Mouse (Mus musculus): Measurements from ENCODE around the gene Siglec1. TPM values are rescaled to one million over a fixed set of nuclear protein-coding genes. Genes with fewer than 3 reads are reported as not detected.

The Siglec1 gene
- polyA plus RNA-seq, 1 experiment from 2014 or later, result 0.70 TPM

GRCm38 (mm10) chr2:131059781-131060540 is 26.6 kb downstream of the Siglec1 start:
- WGBS, result 44% methylated on average over 9 of the region's 9 CpGs
- peak; percentile 54 for DNase-seq (ENCODE audit: low spot score)
- no peaks in the 10 kb centered on the region for H3K36me3 ChIP-seq (ENCODE audit: control insufficient read depth, insufficient read depth, low read length)
- no peaks in the 10 kb centered on the region for H3K9me3 ChIP-seq (ENCODE audit: control insufficient read depth, low read length)
- peak overlapping the region; percentile 8; the same call in 1 of the 2 replicates for H3K9ac ChIP-seq (ENCODE audit: low read depth, low read length)
- H3K27me3 ChIP-seq (replicated peaks; ENCODE audit: control insufficient read depth, insufficient read depth, low read length), result peaks cover 25% of the 10 kb centered on the region
- peaks cover 42% of the 10 kb centered on the region for H3K4me1 ChIP-seq (ENCODE audit: control insufficient read depth, insufficient read depth, low read length)
- H3K4me3 ChIP-seq (ENCODE audit: low read depth, low read length), result no peak overlapping the region
- peak overlapping the region; percentile 78 for H3K27ac ChIP-seq (replicated peaks; ENCODE audit: low read depth, low read length)
- no peak overlapping the region for H3K4me2 ChIP-seq (ENCODE audit: low read depth, low read length)
- no peak for ATAC-seq (ENCODE audit: low read depth)

- Histone ChIP-seq H3K27ac (replicated peaks; ENCODE audit: low read depth, low read length) (peak overlapping the region; percentile 78), H3K4me3 (ENCODE audit: low read depth, low read length) (no peak overlapping the region), H3K4me2 (ENCODE audit: low read depth, low read length) (no peak overlapping the region), H3K27me3 (replicated peaks; ENCODE audit: control insufficient read depth, insufficient read depth, low read length) (peaks cover 31% of the 10 kb centered on the region), H3K36me3 (ENCODE audit: control insufficient read depth, insufficient read depth, low read length) (no peaks in the 10 kb centered on the region), H3K9me3 (ENCODE audit: control insufficient read depth, low read length) (no peaks in the 10 kb centered on the region), H3K4me1 (ENCODE audit: control insufficient read depth, insufficient read depth, low read length) (peaks cover 45% of the 10 kb centered on the region), H3K9ac (ENCODE audit: low read depth, low read length) (no peak overlapping the region)
- peak; percentile 74 for DNase-seq (ENCODE audit: low spot score)
- WGBS, result 31% methylated on average over 1 of the region's 1 CpGs
- no peak for ATAC-seq (ENCODE audit: low read depth)
These were observed 27.2 kb downstream of the Siglec1 start for GRCm38 (mm10) chr2:131059377-131059776.

GRCm38 (mm10) chr2:131058672-131059071 is 27.9 kb downstream of the Siglec1 start:
- no peaks in the 10 kb centered on the region for H3K9me3 ChIP-seq (ENCODE audit: control insufficient read depth, low read length)
- H3K4me3 ChIP-seq (ENCODE audit: low read depth, low read length), result no peak overlapping the region
- DNase-seq (ENCODE audit: low spot score) (no peak), ATAC-seq (ENCODE audit: low read depth) (no peak)
- H3K27ac ChIP-seq (replicated peaks; ENCODE audit: low read depth, low read length), result no peak overlapping the region
- H3K4me2 ChIP-seq (ENCODE audit: low read depth, low read length), result no peak overlapping the region
- no peaks in the 10 kb centered on the region for H3K36me3 ChIP-seq (ENCODE audit: control insufficient read depth, insufficient read depth, low read length)
- peaks cover 49% of the 10 kb centered on the region for H3K4me1 ChIP-seq (ENCODE audit: control insufficient read depth, insufficient read depth, low read length)
- H3K9ac ChIP-seq (ENCODE audit: low read depth, low read length), result no peak overlapping the region
- H3K27me3 ChIP-seq (replicated peaks; ENCODE audit: control insufficient read depth, insufficient read depth, low read length), result peaks cover 35% of the 10 kb centered on the region
- 92% methylated on average over 8 of the region's 8 CpGs for WGBS

GRCm38 (mm10) chr2:131056191-131056590 is 30.4 kb downstream of the Siglec1 start:
- Histone ChIP-seq H3K9me3 (ENCODE audit: control insufficient read depth, low read length) (no peaks in the 10 kb centered on the region), H3K4me3 (ENCODE audit: low read depth, low read length) (no peak overlapping the region), H3K4me2 (ENCODE audit: low read depth, low read length) (peak overlapping the region; percentile 23; the same call in 1 of the 2 replicates), H3K27me3 (replicated peaks; ENCODE audit: control insufficient read depth, insufficient read depth, low read length) (peaks cover 45% of the 10 kb centered on the region), H3K27ac (replicated peaks; ENCODE audit: low read depth, low read length) (no peak overlapping the region), H3K36me3 (ENCODE audit: control insufficient read depth, insufficient read depth, low read length) (no peaks in the 10 kb centered on the region), H3K9ac (ENCODE audit: low read depth, low read length) (no peak overlapping the region), H3K4me1 (ENCODE audit: control insufficient read depth, insufficient read depth, low read length) (peaks cover 32% of the 10 kb centered on the region)
- peak; percentile 73 for DNase-seq (ENCODE audit: low spot score)
- WGBS, result 6% methylated on average over 10 of the region's 10 CpGs
- peak; percentile 35 for ATAC-seq (ENCODE audit: low read depth)

GRCm38 (mm10) chr2:131055631-131056030 is 30.9 kb downstream of the Siglec1 start:
- ATAC-seq (ENCODE audit: low read depth) (peak; percentile 10; the same call in 1 of the 2 replicates), DNase-seq (ENCODE audit: low spot score) (peak; percentile 47)
- Histone ChIP-seq H3K27me3 (replicated peaks; ENCODE audit: control insufficient read depth, insufficient read depth, low read length) (peaks cover 45% of the 10 kb centered on the region), H3K9ac (ENCODE audit: low read depth, low read length) (no peak overlapping the region), H3K4me1 (ENCODE audit: control insufficient read depth, insufficient read depth, low read length) (peaks cover 26% of the 10 kb centered on the region), H3K27ac (replicated peaks; ENCODE audit: low read depth, low read length) (no peak overlapping the region), H3K4me2 (ENCODE audit: low read depth, low read length) (peak overlapping the region; percentile 23; the same call in 1 of the 2 replicates), H3K4me3 (ENCODE audit: low read depth, low read length) (no peak overlapping the region), H3K36me3 (ENCODE audit: control insufficient read depth, insufficient read depth, low read length) (no peaks in the 10 kb centered on the region), H3K9me3 (ENCODE audit: control insufficient read depth, low read length) (no peaks in the 10 kb centered on the region)
- 7% methylated on average over 10 of the region's 10 CpGs for WGBS

GRCm38 (mm10) chr2:131054646-131055264 is 31.8 kb downstream of the Siglec1 start:
- H3K9me3 ChIP-seq (ENCODE audit: control insufficient read depth, low read length), result no peaks in the 10 kb centered on the region
- no peak for DNase-seq (ENCODE audit: low spot score)
- no peak overlapping the region for H3K27ac ChIP-seq (replicated peaks; ENCODE audit: low read depth, low read length)
- no peaks in the 10 kb centered on the region for H3K36me3 ChIP-seq (ENCODE audit: control insufficient read depth, insufficient read depth, low read length)
- peak overlapping the region; percentile 57 for H3K4me2 ChIP-seq (ENCODE audit: low read depth, low read length)
- peaks cover 45% of the 10 kb centered on the region for H3K27me3 ChIP-seq (replicated peaks; ENCODE audit: control insufficient read depth, insufficient read depth, low read length)
- ATAC-seq (ENCODE audit: low read depth), result no peak
- H3K9ac ChIP-seq (ENCODE audit: low read depth, low read length), result 0 out of 2 replicates have a peak overlapping the region, but pooled peaks have one; percentile 46
- H3K4me1 ChIP-seq (ENCODE audit: control insufficient read depth, insufficient read depth, low read length), result peaks cover 17% of the 10 kb centered on the region
- peak overlapping the region; percentile 31 for H3K4me3 ChIP-seq (ENCODE audit: low read depth, low read length)
- WGBS, result 5% methylated on average over 20 of the region's 21 CpGs

- WGBS, result 3% methylated on average over 45 of the region's 45 CpGs
- DNase-seq (ENCODE audit: low spot score), result no peak
These were observed 32.5 kb downstream of the Siglec1 start for GRCm38 (mm10) chr2:131053851-131054645.

GRCm38 (mm10) chr2:131052862-131053418 is 33.6 kb downstream of the Siglec1 start:
- H3K4me3 ChIP-seq (ENCODE audit: low read depth, low read length), result no peak overlapping the region
- no peaks in the 10 kb centered on the region for H3K9me3 ChIP-seq (ENCODE audit: control insufficient read depth, low read length)
- no peak overlapping the region for H3K9ac ChIP-seq (ENCODE audit: low read depth, low read length)
- H3K4me1 ChIP-seq (ENCODE audit: control insufficient read depth, insufficient read depth, low read length), result 0 out of 2 replicates have a peak, but pooled peaks cover 7% of the 10 kb centered on the region
- H3K27ac ChIP-seq (replicated peaks; ENCODE audit: low read depth, low read length), result no peak overlapping the region
- peaks cover 45% of the 10 kb centered on the region for H3K27me3 ChIP-seq (replicated peaks; ENCODE audit: control insufficient read depth, insufficient read depth, low read length)
- ATAC-seq (ENCODE audit: low read depth) (no peak), DNase-seq (ENCODE audit: low spot score) (no peak)
- no peak overlapping the region for H3K4me2 ChIP-seq (ENCODE audit: low read depth, low read length)
- WGBS, result 66% methylated on average over 6 of the region's 6 CpGs
- H3K36me3 ChIP-seq (ENCODE audit: control insufficient read depth, insufficient read depth, low read length), result no peaks in the 10 kb centered on the region

More at GRCm38 (mm10) chr2:131053851-131054645, 32.5 kb downstream of the Siglec1 start:
- Histone ChIP-seq H3K9me3 (ENCODE audit: control insufficient read depth, low read length) (no peaks in the 10 kb centered on the region), H3K4me3 (ENCODE audit: low read depth, low read length) (peak overlapping the region; percentile 31), H3K9ac (ENCODE audit: low read depth, low read length) (peak overlapping the region; percentile 46), H3K27ac (replicated peaks; ENCODE audit: low read depth, low read length) (no peak overlapping the region), H3K4me1 (ENCODE audit: control insufficient read depth, insufficient read depth, low read length) (peaks cover 10% of the 10 kb centered on the region; the same call in 1 of the 2 replicates), H3K27me3 (replicated peaks; ENCODE audit: control insufficient read depth, insufficient read depth, low read length) (peaks cover 45% of the 10 kb centered on the region), H3K36me3 (ENCODE audit: control insufficient read depth, insufficient read depth, low read length) (no peaks in the 10 kb centered on the region), H3K4me2 (ENCODE audit: low read depth, low read length) (peak overlapping the region; percentile 57)
- no peak for ATAC-seq (ENCODE audit: low read depth)
